Mouse (Mus musculus) embryonic facial prominence, embryonic 11.5 days (tissue): ENCODE results near the gene Ctnna2. TPM values are rescaled to one million over a fixed set of nuclear protein-coding genes. Genes with fewer than 3 reads are reported as not detected.

Experiments
- ATAC-seq: fragments of 200-750 bp; cut with Nextera tagmentation; replicated peaks from 2 replicates; pipeline ENCODE4 v1.8.0; 2017; ENCODE audit warnings: low read depth; ENCODE audit not compliant: insufficient number of reproducible peaks, low FRiP score, low TSS enrichment
- DNase-seq: peaks from one replicate; pipeline ENCODE4 v3.0.0-alpha.2; 2015; ENCODE audit warnings: low spot score
- H3K27ac ChIP-seq: fragments of 300-500 bp; sonication (generic); replicated peaks from 2 replicates; pipeline ENCODE4 v1.5.1; 2014; ENCODE audit warnings: mild to moderate bottlenecking, low read depth, low read length, control low read depth
- H3K27me3 ChIP-seq: fragments of 300-500 bp; sonication (generic); 2 replicates; pipeline ENCODE4 v1.6.1; 2014; ENCODE audit warnings: mild to moderate bottlenecking, low read length, moderate library complexity, mixed read lengths; ENCODE audit not compliant: control insufficient read depth, insufficient read depth
- H3K36me3 ChIP-seq: fragments of 300-500 bp; sonication (generic); replicated peaks from 2 replicates; pipeline ENCODE4 v1.6.1; 2014; ENCODE audit warnings: low read depth, mild to moderate bottlenecking, low read length, moderate library complexity, mixed read lengths; ENCODE audit not compliant: control insufficient read depth, insufficient read depth
- H3K4me1 ChIP-seq: fragments of 300-500 bp; sonication (generic); 2 replicates; pipeline ENCODE4 v1.6.1; 2014; ENCODE audit warnings: low read length, mixed read lengths; ENCODE audit not compliant: control insufficient read depth, insufficient read depth
- H3K4me2 ChIP-seq: fragments of 300-500 bp; sonication (generic); 2 replicates; pipeline ENCODE4 v1.6.1; 2014; ENCODE audit warnings: low read depth, mild to moderate bottlenecking, control low read depth, low read length, moderate library complexity
- H3K4me3 ChIP-seq: fragments of 300-500 bp; sonication (generic); 2 replicates; pipeline ENCODE4 v1.5.1; 2014; ENCODE audit warnings: low read depth, low read length, control low read depth
- H3K9ac ChIP-seq: fragments of 300-500 bp; sonication (generic); replicated peaks from 2 replicates; pipeline ENCODE4 v1.6.1; 2014; ENCODE audit warnings: mild to moderate bottlenecking, control low read depth, low read length
- H3K9me3 ChIP-seq: fragments of 300-500 bp; sonication (generic); replicated peaks from 2 replicates; pipeline ENCODE4 v1.6.1; 2016; ENCODE audit warnings: mild to moderate bottlenecking, low read length, inconsistent platforms, mixed read lengths; ENCODE audit not compliant: control insufficient read depth
- WGBS: fragments of 180-500 bp; shearing (Covaris S2); extraction: QIAGEN DNeasy Blood & Tissue Kit; methylation state at CpG from one replicate; pipeline ENCODE4 v1.1.7; 2014; 5-methylcytosine and 5-hydroxymethylcytosine counted together
- polyA plus RNA-seq: library from polyadenylated mRNA; unstranded; fragments of >200 nt; fragmentation: Nextera tagmentation; extraction: Ambion mirVana; gene quantifications from 2 replicates; pipeline ENCODE4 v1.2.1, GENCODE M21; 2014

The Ctnna2 gene
- polyA plus RNA-seq, 1 experiment from 2014 or later = 13.7 TPM

- no peak overlapping the region for H3K27ac ChIP-seq
- H3K9ac ChIP-seq = no peak overlapping the region
- H3K27me3 ChIP-seq = no peaks in the 10 kb centered on the region
- H3K36me3 ChIP-seq = no peaks in the 10 kb centered on the region
- no peak overlapping the region for H3K4me2 ChIP-seq
- DNase-seq (no peak), ATAC-seq (no peak)
- H3K4me1 ChIP-seq = no peaks in the 10 kb centered on the region
- no peaks in the 10 kb centered on the region for H3K9me3 ChIP-seq
- H3K4me3 ChIP-seq = no peak overlapping the region
Measured at GRCm38 (mm10) chr6:77848796-77849195, 130.7 kb downstream of the Ctnna2 start.

- no peaks in the 10 kb centered on the region for H3K4me1 ChIP-seq
- no peaks in the 10 kb centered on the region for H3K27me3 ChIP-seq
- ATAC-seq (no peak), DNase-seq (no peak)
- WGBS = 88% methylated on average over 2 of the region's 2 CpGs
- H3K4me2 ChIP-seq = no peak overlapping the region
- H3K9ac ChIP-seq = no peak overlapping the region
- no peaks in the 10 kb centered on the region for H3K9me3 ChIP-seq
- H3K4me3 ChIP-seq = no peak overlapping the region
- no peak overlapping the region for H3K27ac ChIP-seq
- no peaks in the 10 kb centered on the region for H3K36me3 ChIP-seq
Measured at GRCm38 (mm10) chr6:77847651-77848050, 131.8 kb downstream of the Ctnna2 start.

- Histone ChIP-seq H3K4me2 (no peak overlapping the region), H3K36me3 (no peaks in the 10 kb centered on the region), H3K4me3 (no peak overlapping the region), H3K27ac (no peak overlapping the region), H3K4me1 (no peaks in the 10 kb centered on the region), H3K27me3 (no peaks in the 10 kb centered on the region), H3K9me3 (no peaks in the 10 kb centered on the region), H3K9ac (no peak overlapping the region)
- WGBS = 85% methylated on average over 2 of the region's 2 CpGs
- no peak for ATAC-seq
- no peak for DNase-seq
Measured at GRCm38 (mm10) chr6:77839076-77839475, 140.4 kb downstream of the Ctnna2 start.

- Histone ChIP-seq H3K4me1 (no peaks in the 10 kb centered on the region), H3K36me3 (no peaks in the 10 kb centered on the region), H3K27me3 (no peaks in the 10 kb centered on the region), H3K4me2 (no peak overlapping the region), H3K4me3 (no peak overlapping the region), H3K27ac (no peak overlapping the region), H3K9me3 (no peaks in the 10 kb centered on the region), H3K9ac (no peak overlapping the region)
- DNase-seq (peak; percentile 41), ATAC-seq (no peak)
Measured at GRCm38 (mm10) chr6:77838653-77839052, 140.8 kb downstream of the Ctnna2 start.

- H3K27me3 ChIP-seq = no peaks in the 10 kb centered on the region
- no peaks in the 10 kb centered on the region for H3K4me1 ChIP-seq
- no peak overlapping the region for H3K4me3 ChIP-seq
- 92% methylated on average over 3 of the region's 3 CpGs for WGBS
- no peak overlapping the region for H3K4me2 ChIP-seq
- no peak overlapping the region for H3K27ac ChIP-seq
- no peaks in the 10 kb centered on the region for H3K9me3 ChIP-seq
- H3K9ac ChIP-seq = no peak overlapping the region
- DNase-seq = no peak
- H3K36me3 ChIP-seq = no peaks in the 10 kb centered on the region
- no peak for ATAC-seq
Measured at GRCm38 (mm10) chr6:77837543-77837942, 142.0 kb downstream of the Ctnna2 start.

GRCm38 (mm10) chr6:77834680-77835079 lies 144.8 kb downstream of the Ctnna2 start:
- WGBS = 64% methylated on average over 2 of the region's 2 CpGs
- DNase-seq (no peak), ATAC-seq (no peak)
- no peak overlapping the region for H3K27ac ChIP-seq
- H3K9ac ChIP-seq = no peak overlapping the region
- no peaks in the 10 kb centered on the region for H3K36me3 ChIP-seq
- H3K4me1 ChIP-seq = no peaks in the 10 kb centered on the region
- H3K9me3 ChIP-seq = no peaks in the 10 kb centered on the region
- H3K4me3 ChIP-seq = no peak overlapping the region
- H3K4me2 ChIP-seq = no peak overlapping the region
- no peaks in the 10 kb centered on the region for H3K27me3 ChIP-seq

- no peaks in the 10 kb centered on the region for H3K27me3 ChIP-seq
- no peaks in the 10 kb centered on the region for H3K4me1 ChIP-seq
- no peaks in the 10 kb centered on the region for H3K36me3 ChIP-seq
- H3K9me3 ChIP-seq = no peaks in the 10 kb centered on the region
- no peak overlapping the region for H3K4me3 ChIP-seq
- no peak overlapping the region for H3K27ac ChIP-seq
- 78% methylated on average over 1 of the region's 1 CpGs for WGBS
- no peak for DNase-seq
- no peak overlapping the region for H3K9ac ChIP-seq
- no peak overlapping the region for H3K4me2 ChIP-seq
- no peak for ATAC-seq
Measured at GRCm38 (mm10) chr6:77827526-77827925, 152.0 kb downstream of the Ctnna2 start.

GRCm38 (mm10) chr6:77817116-77817515 lies 162.4 kb downstream of the Ctnna2 start:
- WGBS = 83% methylated on average over 3 of the region's 3 CpGs
- DNase-seq (no peak), ATAC-seq (no peak)
- Histone ChIP-seq H3K27me3 (no peaks in the 10 kb centered on the region), H3K4me2 (no peak overlapping the region), H3K4me1 (no peaks in the 10 kb centered on the region), H3K36me3 (no peaks in the 10 kb centered on the region), H3K27ac (no peak overlapping the region), H3K4me3 (no peak overlapping the region), H3K9ac (no peak overlapping the region), H3K9me3 (no peaks in the 10 kb centered on the region)
